Mouse (Mus musculus) fibroblast of lung, adult 2 months (primary cell): ENCODE measurements at regions not wholly inside any gene's neighbourhood (a gene's known extent, or its start where the extent isn't known, plus 50 kb on each side); places are given as distances from the start of the nearest gene placed in this dataset.
"Not testable (repeated sequence)": the region's sequence is repeated elsewhere in the genome, so short reads cannot be mapped to it uniquely, and the experiment has no call there.

ENCODE experiments used
- DNase-seq: peaks from one replicate; pipeline ENCODE4 v3.0.0-alpha.2; 2011; ENCODE audit warnings: low read depth

- DNase-seq, result peak; percentile 4
Observed at GRCm38 (mm10) chr14:96954462-96954861, 435.6 kb upstream of the Klhl1 start.

DNA sequence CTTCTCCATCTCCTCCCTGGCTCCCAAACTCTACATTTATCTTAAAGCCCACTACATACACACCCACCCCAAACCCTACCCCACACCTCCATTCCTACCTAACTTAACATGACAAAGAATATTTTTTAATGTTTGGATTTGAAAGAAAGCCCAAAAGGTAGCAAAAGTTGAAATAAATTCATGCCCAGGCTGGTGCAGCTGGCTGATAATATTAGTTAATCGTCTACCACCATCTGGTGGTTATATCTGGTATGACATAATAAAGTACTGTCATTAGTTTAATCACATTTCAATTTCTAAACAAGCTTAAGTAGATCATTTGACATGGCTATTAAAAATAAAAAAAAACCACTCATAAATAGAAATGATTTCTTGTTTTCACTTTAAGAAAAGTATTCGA is 389.8 kb upstream of the Klhl1 start:
- peak; percentile 2 for DNase-seq

GRCm38 (mm10) chr14:96879701-96880100 is 360.8 kb upstream of the Klhl1 start:
- no peak for DNase-seq

- DNase-seq, result no peak
Observed at GRCm38 (mm10) chr14:96871969-96872368, 353.1 kb upstream of the Klhl1 start.

GRCm38 (mm10) chr14:96838910-96839309 is 320.0 kb upstream of the Klhl1 start:
- no peak for DNase-seq

- no peak for DNase-seq
Observed at GRCm38 (mm10) chr14:96825083-96825482, 306.2 kb upstream of the Klhl1 start.

DNA sequence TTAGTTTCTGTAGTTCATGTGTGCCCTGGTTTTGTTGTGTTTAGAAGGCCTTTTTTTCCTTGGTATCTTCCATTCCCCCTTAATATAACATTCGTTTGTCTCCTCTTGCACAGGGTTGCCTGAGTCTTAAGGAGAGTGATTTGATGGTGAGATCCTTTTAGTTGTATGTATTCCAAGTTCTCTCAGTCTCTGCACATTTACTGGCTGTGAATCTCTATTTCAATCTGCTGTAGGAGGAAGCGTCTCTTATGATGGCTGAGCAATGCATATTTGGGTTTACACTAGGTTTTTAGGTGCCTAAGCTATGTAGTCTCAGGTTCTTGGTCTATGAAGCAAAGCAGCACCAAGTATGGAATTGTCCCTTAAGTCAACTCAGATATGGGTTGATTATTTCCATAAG is 296.8 kb upstream of the Klhl1 start:
- DNase-seq, result no peak

- DNase-seq, result no peak
Observed at GRCm38 (mm10) chr14:96805284-96805683, 286.4 kb upstream of the Klhl1 start.

- DNase-seq, result no peak
Observed at GRCm38 (mm10) chr14:96794806-96795205, 275.9 kb upstream of the Klhl1 start.

- DNase-seq, result no peak
Observed at GRCm38 (mm10) chr14:96787917-96788316, 269.0 kb upstream of the Klhl1 start.

DNA sequence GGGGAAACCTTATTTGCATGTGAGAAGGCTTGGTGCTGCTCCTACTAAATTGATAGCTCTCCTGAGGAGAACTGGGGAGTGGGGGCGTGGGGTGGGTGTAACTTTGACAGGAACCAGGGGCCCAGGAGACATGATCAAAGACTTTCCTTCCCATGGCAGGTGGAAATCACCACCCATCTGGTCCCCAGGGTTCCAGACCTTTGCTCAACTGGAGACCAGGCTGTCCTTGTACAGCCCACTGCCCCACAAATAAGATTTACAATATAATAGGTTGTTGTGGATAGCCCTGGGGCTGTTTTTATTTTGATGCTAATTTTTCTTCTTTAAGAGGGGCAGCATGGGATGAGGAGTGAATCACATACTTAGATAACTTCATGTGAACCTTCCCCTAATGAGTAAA is 268.4 kb upstream of the Klhl1 start:
- no peak for DNase-seq

DNA sequence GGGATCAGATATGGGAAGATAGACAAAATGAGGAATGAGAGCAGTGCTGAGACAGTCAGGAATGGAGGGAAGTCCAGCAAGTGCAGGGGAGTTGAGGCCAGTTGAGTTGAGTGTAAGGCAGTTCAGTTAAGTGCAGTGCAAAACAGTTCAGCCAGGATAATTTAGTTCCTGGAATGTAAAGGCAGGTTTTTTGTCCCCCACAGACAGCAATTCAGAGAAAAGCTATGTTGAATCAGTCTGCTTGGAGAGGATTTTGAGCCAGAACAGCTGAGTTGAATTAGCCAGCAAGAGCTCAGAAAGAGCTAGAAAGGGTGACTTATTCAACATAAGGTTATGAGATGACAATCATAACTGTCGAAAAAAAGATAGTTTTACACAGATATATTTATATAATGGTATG is 256.9 kb upstream of the Klhl1 start:
- no peak for DNase-seq

- DNase-seq, result no peak
Observed at GRCm38 (mm10) chr14:96760591-96760990, 241.7 kb upstream of the Klhl1 start.

GRCm38 (mm10) chr14:96733211-96733610 is 214.3 kb upstream of the Klhl1 start:
- no peak for DNase-seq

DNA sequence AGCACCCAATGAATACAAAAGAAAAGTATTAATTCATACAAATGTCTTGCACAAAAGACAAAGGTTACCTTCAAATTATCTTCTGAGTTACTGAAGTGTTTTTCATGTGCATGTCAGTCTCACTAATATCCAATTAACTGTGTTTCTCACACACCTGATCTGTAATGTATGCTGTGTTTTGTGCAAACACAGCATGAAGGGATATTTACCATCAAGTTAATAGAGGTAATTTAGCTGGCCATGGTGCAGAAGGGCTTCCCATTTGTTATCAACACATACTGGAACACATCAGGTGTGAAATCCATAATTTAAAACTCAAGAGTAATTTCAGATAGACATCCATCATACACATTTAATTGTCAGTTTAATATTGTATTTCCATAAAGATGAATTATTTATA is 178.2 kb upstream of the Klhl1 start:
- no peak for DNase-seq

GRCm38 (mm10) chr14:96690923-96691322 is 172.0 kb upstream of the Klhl1 start:
- no peak for DNase-seq

DNA sequence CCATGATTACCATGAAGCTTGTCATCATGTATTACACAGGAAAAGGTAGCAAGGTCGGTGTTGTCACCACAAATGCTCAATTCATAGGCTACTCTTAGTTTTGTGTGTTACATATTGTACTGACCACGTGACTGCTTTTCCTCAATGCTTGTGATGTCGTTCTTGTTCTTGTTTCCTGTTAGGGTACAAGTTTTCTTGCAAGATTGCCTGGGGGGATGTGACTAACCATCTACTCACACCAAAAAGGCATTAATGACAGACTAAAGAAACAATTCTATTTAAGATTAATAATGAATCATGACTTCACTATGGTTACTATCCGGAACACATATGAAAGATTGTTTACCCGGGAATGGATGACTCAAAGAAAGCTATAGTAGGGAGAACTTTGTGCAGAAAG is 165.0 kb upstream of the Klhl1 start:
- DNase-seq, result no peak

GRCm38 (mm10) chr14:96681740-96682139 is 162.8 kb upstream of the Klhl1 start:
- DNase-seq, result no peak

GRCm38 (mm10) chr14:96676213-96676612 is 157.3 kb upstream of the Klhl1 start:
- no peak for DNase-seq

DNA sequence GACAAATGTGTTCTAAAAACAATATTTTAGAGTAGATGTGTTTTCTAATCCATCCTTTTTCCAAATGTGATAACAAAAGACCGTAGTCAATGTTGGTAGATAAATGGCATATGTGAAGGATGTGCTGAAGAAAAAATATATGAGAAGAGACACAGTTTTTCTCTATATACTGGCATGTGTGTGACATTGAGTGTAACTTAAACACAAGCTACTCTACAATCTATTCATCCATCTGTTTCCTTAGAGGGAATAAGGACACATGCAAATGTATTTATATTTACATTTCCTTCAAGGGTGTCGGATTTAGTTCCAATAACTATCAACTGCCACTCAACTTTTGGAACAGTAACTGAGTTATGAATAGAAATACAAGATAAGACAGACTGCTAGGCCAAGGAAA is 149.7 kb upstream of the Klhl1 start:
- DNase-seq, result no peak

DNA sequence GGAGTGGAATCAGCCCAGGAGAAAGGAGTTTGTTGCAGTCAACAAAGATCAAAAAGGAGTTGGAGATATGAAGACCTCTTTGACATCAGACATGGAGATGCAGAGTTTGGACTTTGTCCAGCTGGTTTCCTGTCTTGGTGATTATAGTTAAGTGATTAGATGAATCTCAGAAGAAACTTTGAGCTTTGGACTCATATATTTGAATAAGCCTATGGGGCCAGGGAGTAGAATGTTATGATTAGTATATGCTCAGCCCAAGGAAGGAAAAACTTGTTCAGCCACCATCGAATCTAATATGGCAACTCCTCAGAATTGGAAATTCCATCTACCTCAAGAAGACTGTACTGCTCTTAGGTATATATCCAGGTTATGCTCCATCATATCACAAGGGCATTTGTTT is 137.6 kb upstream of the Klhl1 start:
- DNase-seq, result no peak

- no peak for DNase-seq
Observed at GRCm38 (mm10) chr14:96630291-96630690, 111.4 kb upstream of the Klhl1 start.

DNA sequence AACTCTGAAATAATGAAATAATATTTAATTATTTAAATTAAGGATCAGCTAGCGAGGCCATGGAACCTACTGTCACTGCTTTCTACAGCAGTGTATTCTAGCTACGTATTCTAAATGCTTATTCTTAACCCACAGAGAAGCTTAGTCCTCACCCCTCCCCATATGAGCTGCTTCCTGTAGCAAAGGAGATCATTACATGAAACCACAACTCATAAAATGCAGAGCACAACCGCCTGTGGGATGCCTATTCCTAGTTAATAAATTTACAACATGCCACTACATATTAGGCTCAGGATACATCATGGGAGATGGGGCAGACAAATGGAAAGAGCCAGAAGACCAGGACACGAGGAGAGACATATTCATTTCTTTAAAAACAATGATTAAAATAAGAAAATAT is 87.8 kb upstream of the Klhl1 start:
- no peak for DNase-seq

GRCm38 (mm10) chr14:96601092-96601491 is 82.2 kb upstream of the Klhl1 start:
- DNase-seq, result not testable (repeated sequence)

DNA sequence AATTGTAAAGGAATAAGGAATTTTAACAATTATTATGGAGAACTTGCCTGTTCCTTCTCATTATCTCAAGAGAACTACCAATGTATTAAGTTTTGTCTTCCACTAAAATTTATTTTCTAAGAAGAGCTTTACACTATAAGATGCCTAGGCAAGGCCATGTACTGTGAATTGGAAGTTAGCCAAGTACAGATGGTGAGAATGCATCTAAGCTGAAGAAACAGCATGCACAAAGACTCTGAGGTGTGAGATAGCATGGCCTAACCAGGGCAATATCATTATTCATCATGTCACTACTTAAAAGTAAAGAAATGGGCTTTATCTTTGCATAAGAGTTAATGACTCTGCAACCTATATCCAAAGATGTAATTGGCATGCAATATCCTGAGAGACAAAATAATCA is 73.1 kb upstream of the Klhl1 start:
- no peak for DNase-seq
